Mouse (Mus musculus) liver, postnatal 0 days (tissue): ENCODE measurements around the gene Gad1. TPM values are rescaled to one million over a fixed set of nuclear protein-coding genes. Genes with fewer than 3 reads are reported as not detected.
A peak's percentile ranks its signal among the peaks of the same experiment; 100 is the strongest.

Experiments
- ATAC-seq: fragments of 200-750 bp; cut with Nextera tagmentation; 2 replicates; pipeline ENCODE4 v1.8.0; 2017; ENCODE audit warnings: mild to moderate bottlenecking, moderate library complexity
- DNase-seq: peaks from one replicate; pipeline ENCODE4 v3.0.0-alpha.2; 2016
- H3K27ac ChIP-seq: fragments of 300-500 bp; sonication (generic); 2 replicates; pipeline ENCODE4 v1.5.1; 2014; ENCODE audit warnings: antibody characterized with exemption, moderate library complexity, mild to moderate bottlenecking, low read depth
- H3K27me3 ChIP-seq: fragments of 300-500 bp; sonication (generic); 2 replicates; pipeline ENCODE4 v1.6.1; 2014; ENCODE audit warnings: low read length, control low read depth, mixed read lengths; ENCODE audit not compliant: insufficient read depth
- H3K36me3 ChIP-seq: fragments of 300-500 bp; sonication (generic); replicated peaks from 2 replicates; pipeline ENCODE4 v1.6.1; 2014; ENCODE audit warnings: mild to moderate bottlenecking, control low read depth, low read length, moderate library complexity, mixed read lengths; ENCODE audit not compliant: insufficient read depth
- H3K4me1 ChIP-seq: fragments of 300-500 bp; sonication (generic); 2 replicates; pipeline ENCODE4 v1.6.1; 2014; ENCODE audit warnings: antibody characterized with exemption, mild to moderate bottlenecking, control low read depth; ENCODE audit not compliant: insufficient read depth
- H3K4me2 ChIP-seq: fragments of 300-500 bp; sonication (generic); 2 replicates; pipeline ENCODE4 v1.6.1; 2014; ENCODE audit warnings: low read depth, mild to moderate bottlenecking, low read length, moderate library complexity, mixed read lengths
- H3K4me3 ChIP-seq: fragments of 300-500 bp; sonication (generic); 2 replicates; pipeline ENCODE4 v1.5.1; 2014; ENCODE audit warnings: low read depth, low read length
- H3K9ac ChIP-seq: fragments of 300-500 bp; sonication (generic); replicated peaks from 2 replicates; pipeline ENCODE4 v1.6.1; 2014; ENCODE audit warnings: mild to moderate bottlenecking, moderate library complexity
- H3K9me3 ChIP-seq: fragments of 300-500 bp; sonication (generic); 2 replicates; pipeline ENCODE4 v1.6.1; 2016; ENCODE audit warnings: mild to moderate bottlenecking, control low read depth, low read length, mixed read lengths
- CTCF ChIP-seq: sonication (generic); IDR thresholded peaks from 2 replicates; pipeline ENCODE4 v1.5.1; 2016; ENCODE audit warnings: antibody characterized with exemption, low read depth
- EP300 ChIP-seq: IDR thresholded peaks from 2 replicates; pipeline ENCODE4 v1.6.1; 2016; ENCODE audit warnings: antibody characterized with exemption, low read depth, mild to moderate bottlenecking
- WGBS: fragments of 180-500 bp; shearing (Covaris S2); extraction: QIAGEN DNeasy Blood & Tissue Kit; methylation state at CpG from one replicate; pipeline ENCODE4 v1.1.7; 2014; ENCODE audit not compliant: insufficient replicate concordance; 5-methylcytosine and 5-hydroxymethylcytosine counted together
- polyA plus RNA-seq: library from polyadenylated mRNA; unstranded; fragments of >200 nt; fragmentation: Nextera tagmentation; extraction: Ambion mirVana; gene quantifications from 2 replicates; pipeline ENCODE4 v1.2.1, GENCODE M21; 2015

Gad1 gene
- polyA plus RNA-seq, 1 experiment from 2014 or later = 0.04 TPM

GRCm38 (mm10) chr2:70619232-70619835, 66.5 kb downstream of the Gad1 start:
- WGBS = 82% methylated on average over 6 of the region's 6 CpGs
- DNase-seq = no peak
- H3K27me3 ChIP-seq = no peaks in the 10 kb centered on the region
- no peaks in the 10 kb centered on the region for H3K4me1 ChIP-seq
- H3K36me3 ChIP-seq = no peaks in the 10 kb centered on the region
- ATAC-seq = no peak
- H3K9me3 ChIP-seq = no peaks in the 10 kb centered on the region
- no peak overlapping the region for H3K4me2 ChIP-seq
- no peak overlapping the region for H3K4me3 ChIP-seq
- H3K27ac ChIP-seq = no peak overlapping the region
- no peak overlapping the region for H3K9ac ChIP-seq
- TF ChIP-seq EP300 (no peak), CTCF (peak; percentile 47)

- ATAC-seq (no peak), DNase-seq (peak; percentile 45)
- Histone ChIP-seq H3K4me3 (no peak overlapping the region), H3K9ac (no peak overlapping the region), H3K9me3 (no peaks in the 10 kb centered on the region), H3K27me3 (no peaks in the 10 kb centered on the region), H3K36me3 (no peaks in the 10 kb centered on the region), H3K27ac (no peak overlapping the region), H3K4me1 (no peaks in the 10 kb centered on the region), H3K4me2 (no peak overlapping the region)
- WGBS = 32% methylated on average over 6 of the region's 6 CpGs
- TF ChIP-seq CTCF (peak; percentile 66), EP300 (no peak)
Observed at GRCm38 (mm10) chr2:70620225-70620624, 67.4 kb downstream of the Gad1 start.

GRCm38 (mm10) chr2:70622244-70622643, 69.4 kb downstream of the Gad1 start:
- Histone ChIP-seq H3K9ac (no peak overlapping the region), H3K4me1 (no peaks in the 10 kb centered on the region), H3K4me3 (no peak overlapping the region), H3K36me3 (no peaks in the 10 kb centered on the region), H3K27ac (no peak overlapping the region), H3K4me2 (no peak overlapping the region), H3K9me3 (no peaks in the 10 kb centered on the region), H3K27me3 (no peaks in the 10 kb centered on the region)
- ATAC-seq = no peak
- TF ChIP-seq CTCF (no peak), EP300 (no peak)
- 32% methylated on average over 4 of the region's 4 CpGs for WGBS
- no peak for DNase-seq

- WGBS = 43% methylated on average over 7 of the region's 7 CpGs
- Histone ChIP-seq H3K9ac (no peak overlapping the region), H3K27me3 (no peaks in the 10 kb centered on the region), H3K9me3 (no peaks in the 10 kb centered on the region), H3K4me2 (no peak overlapping the region), H3K36me3 (no peaks in the 10 kb centered on the region), H3K4me1 (no peaks in the 10 kb centered on the region), H3K27ac (no peak overlapping the region), H3K4me3 (no peak overlapping the region)
- no peak for DNase-seq
- ATAC-seq = no peak
- TF ChIP-seq EP300 = no peak
- no peak for TF ChIP-seq CTCF
Observed at GRCm38 (mm10) chr2:70625761-70626160, 72.9 kb downstream of the Gad1 start.

- TF ChIP-seq CTCF (no peak), EP300 (no peak)
- no peak for ATAC-seq
- Histone ChIP-seq H3K4me2 (no peak overlapping the region), H3K9ac (no peak overlapping the region), H3K27ac (no peak overlapping the region), H3K27me3 (no peaks in the 10 kb centered on the region), H3K9me3 (no peaks in the 10 kb centered on the region), H3K4me1 (no peaks in the 10 kb centered on the region), H3K36me3 (no peaks in the 10 kb centered on the region), H3K4me3 (no peak overlapping the region)
- DNase-seq = no peak
- WGBS = 55% methylated on average over 12 of the region's 12 CpGs
Observed at GRCm38 (mm10) chr2:70628397-70628796, 75.5 kb downstream of the Gad1 start.

GRCm38 (mm10) chr2:70629339-70629761, 76.5 kb downstream of the Gad1 start:
- H3K4me3 ChIP-seq = no peak overlapping the region
- no peak overlapping the region for H3K27ac ChIP-seq
- TF ChIP-seq EP300 = no peak
- no peak for TF ChIP-seq CTCF
- ATAC-seq (peak; percentile 47; the same call in 1 of the 2 replicates), DNase-seq (no peak)
- no peak overlapping the region for H3K9ac ChIP-seq
- H3K4me1 ChIP-seq = no peaks in the 10 kb centered on the region
- no peak overlapping the region for H3K4me2 ChIP-seq
- 34% methylated on average over 10 of the region's 10 CpGs for WGBS
- H3K9me3 ChIP-seq = no peaks in the 10 kb centered on the region
- H3K36me3 ChIP-seq = no peaks in the 10 kb centered on the region
- no peaks in the 10 kb centered on the region for H3K27me3 ChIP-seq
